Mouse (Mus musculus) bone marrow macrophage, adult 2 months (primary cell): ENCODE results near the gene Aagab.

Experiments used
- CTCF ChIP-seq: IDR thresholded peaks from 2 replicates; pipeline ENCODE4 v1.5.1; 2012; ENCODE audit warnings: low read depth, mild to moderate bottlenecking, low read length, moderate library complexity
- POLR2A ChIP-seq: IDR thresholded peaks from 2 replicates; pipeline ENCODE4 v1.6.1; 2012; ENCODE audit warnings: mild to moderate bottlenecking, low read depth, low read length, borderline replicate concordance

DNA sequence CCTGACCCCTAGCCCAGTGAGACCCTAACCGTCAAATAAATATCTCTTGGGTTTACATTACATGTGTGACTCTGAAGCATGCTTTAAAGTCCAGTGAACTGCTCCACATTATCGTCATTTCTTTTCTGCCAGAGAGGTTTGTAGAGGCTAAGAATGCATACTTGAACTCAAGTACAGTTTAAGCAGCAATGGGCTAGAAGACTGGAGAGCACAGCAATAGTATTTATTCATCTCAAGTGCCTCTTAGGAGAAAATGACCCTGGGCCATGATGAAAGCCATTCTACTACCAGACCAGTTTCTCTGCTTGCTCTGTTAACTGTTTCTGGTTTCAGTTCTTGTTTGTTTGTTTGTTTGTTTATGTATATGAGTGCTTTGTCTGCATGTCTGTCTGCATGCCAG is 39.0 kb upstream of the Aagab start:
- TF ChIP-seq CTCF (no peak), POLR2A (no peak)
